Mouse (Mus musculus) embryonic fibroblast, embryonic 13.5 days (primary cell): Measurements from ENCODE around the gene Khnyn.

Experiments used
- CTCF ChIP-seq: IDR thresholded peaks from 2 replicates; pipeline ENCODE4 v1.5.1; 2011; ENCODE audit warnings: mild to moderate bottlenecking, control low read depth, low read length, moderate library complexity, borderline replicate concordance; ENCODE audit not compliant: insufficient read depth
- POLR2A ChIP-seq: IDR thresholded peaks from 2 replicates; pipeline ENCODE4 v1.6.1; 2011; ENCODE audit warnings: low read depth, mild to moderate bottlenecking, control low read depth, low read length, moderate library complexity

DNA sequence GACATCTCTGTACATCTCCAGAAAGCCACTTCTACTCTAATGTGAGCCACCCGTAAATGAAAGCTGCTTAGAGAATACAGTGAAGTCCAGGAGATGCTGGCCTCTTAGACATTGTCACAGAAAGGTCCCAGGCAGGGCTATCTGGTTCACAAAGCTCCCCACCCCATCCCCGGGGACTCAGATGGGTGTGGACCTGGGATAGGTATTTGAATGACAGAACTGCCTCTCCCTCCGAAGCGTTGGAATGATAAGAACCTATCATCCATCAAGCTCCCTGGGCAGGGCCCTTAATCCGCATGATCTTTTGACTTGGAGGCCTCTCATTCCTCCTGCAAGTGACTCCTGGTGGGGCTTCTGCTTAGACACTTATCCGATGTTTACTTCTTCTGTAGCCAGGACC lies 33.9 kb upstream of the Khnyn start:
- TF ChIP-seq POLR2A: no peak
- TF ChIP-seq CTCF: no peak
